Mouse (Mus musculus) lung, postnatal 4 days (tissue): Measurements from ENCODE around the gene Phf19.
A peak's percentile ranks its signal among the peaks of the same experiment; 100 is the strongest.

Experiments used
- DNase-seq, 2 experiments: peaks; one replicate each; pipeline ENCODE4 v3.0.0; 2021

The Phf19 gene

DNA sequence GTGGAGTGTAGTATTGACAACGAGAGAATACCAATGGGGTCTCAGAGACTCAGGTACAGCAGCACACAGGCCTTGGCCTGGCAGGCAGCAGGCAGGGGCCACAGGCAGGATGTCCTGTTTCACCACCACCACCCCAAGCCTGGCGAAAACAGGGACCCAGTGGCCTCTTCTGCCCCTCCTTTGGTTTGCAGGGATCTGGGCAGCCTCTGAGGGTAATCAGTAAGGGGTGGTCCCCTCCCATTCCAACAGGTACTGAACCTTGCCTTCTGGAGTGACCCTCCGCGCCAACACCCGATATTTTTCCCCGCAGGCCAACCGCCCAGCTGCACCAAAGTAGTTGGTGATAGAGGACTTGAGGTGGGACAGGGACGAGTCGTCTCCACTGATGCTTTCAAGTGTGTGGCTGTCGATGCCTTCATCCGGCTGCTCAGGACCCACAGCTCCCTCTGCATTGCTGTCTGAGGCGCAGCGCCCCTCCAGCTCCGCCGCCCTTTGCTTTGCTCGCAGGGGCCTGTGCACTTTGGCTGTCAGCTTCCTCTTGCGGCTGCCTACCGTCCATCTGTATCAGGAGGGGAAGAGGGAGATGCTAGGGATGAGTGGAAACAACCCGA is 18.2 kb downstream of the Phf19 start:
- no peak for DNase-seq

DNA sequence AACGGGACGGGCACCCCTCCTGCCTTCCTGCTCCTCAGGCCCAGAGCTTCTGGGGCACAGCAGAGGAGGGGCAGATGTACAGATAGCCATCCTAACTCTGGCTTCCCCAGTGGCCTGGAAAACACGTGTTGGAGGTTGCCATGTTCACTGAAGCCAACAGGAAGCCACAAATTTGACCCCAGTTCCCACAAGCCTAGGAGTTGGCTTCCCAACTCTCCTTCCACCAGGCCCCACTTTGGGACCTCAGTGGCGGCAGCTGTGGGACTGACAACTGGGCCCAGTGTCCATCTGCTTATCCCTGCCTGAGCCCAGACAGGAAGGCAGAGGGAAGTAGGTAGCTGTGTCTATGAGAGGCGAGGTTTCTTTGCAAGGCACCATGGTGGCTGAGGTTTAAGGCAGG is 19.9 kb downstream of the Phf19 start:
- DNase-seq = no peak

GRCm38 (mm10) chr2:34884186-34884585 is 29.6 kb downstream of the Phf19 start:
- DNase-seq = no peak

DNA sequence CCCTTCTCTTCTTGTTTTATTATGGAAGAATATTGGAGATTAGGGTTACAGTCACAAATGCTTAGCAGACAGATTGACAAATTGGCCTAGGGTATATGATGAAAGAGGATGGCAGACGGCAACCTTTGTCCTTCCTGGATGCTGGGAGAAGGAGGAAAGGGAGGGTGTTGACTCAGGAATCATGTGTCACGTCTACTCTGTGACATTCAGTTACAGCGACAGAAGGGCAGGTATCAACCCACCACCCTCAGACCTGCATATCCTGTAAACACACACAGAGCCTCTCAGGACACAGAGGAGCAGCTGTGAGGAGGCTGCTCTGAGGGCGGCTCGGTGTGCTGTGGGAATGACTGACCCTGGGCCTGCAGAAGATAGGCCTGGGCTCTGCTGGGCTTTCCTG is 30.6 kb downstream of the Phf19 start:
- no peak for DNase-seq

DNA sequence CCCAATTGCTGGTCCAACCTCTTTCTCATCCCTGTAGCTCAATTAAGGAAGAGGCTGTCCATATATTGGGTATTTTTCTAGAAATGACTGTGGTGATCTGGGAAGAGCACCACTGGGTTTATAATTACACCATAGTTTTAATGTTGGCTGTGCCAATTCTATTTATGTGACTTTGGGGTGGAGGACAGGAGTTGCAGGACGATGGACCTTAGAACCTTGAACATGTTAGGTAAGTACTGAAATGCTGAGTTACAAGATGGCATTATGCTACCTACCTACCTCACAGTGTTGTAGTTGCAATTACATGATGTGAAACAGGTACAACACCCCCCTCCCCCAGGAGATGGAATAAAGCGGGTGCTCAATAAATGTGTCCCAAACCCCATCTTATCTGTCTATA is 31.1 kb downstream of the Phf19 start:
- no peak for DNase-seq

GRCm38 (mm10) chr2:34880054-34880453 is 33.8 kb downstream of the Phf19 start:
- no peak for DNase-seq

- DNase-seq = no peak
Measured at GRCm38 (mm10) chr2:34874816-34875345, 38.9 kb downstream of the Phf19 start, which contains the start of gene Psmd5. TSS of gene Psmd5 (minus strand) at chr2:34874968.

DNA sequence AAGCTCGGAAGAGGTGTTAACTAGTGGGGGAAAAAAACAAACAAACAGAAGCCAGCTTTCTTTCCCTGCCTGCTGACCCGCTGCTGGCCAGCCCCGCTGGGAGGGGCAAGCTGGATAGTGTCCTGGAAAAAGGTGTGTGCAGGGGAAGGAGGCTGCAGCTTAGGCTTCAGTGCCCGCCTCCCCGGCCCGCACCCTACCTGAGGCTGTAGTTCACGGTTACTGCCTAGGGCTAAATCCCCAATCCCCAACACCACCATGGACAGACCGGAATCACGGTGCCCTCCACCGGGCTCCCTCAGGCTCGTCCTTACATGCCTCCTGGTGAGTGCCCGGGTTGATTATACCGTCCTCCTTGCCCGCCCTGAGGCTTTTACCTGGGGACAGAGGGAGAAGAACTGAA is 39.6 kb downstream of the Phf19 start, which contains the start of gene Cutal:
TSS of gene Cutal (plus strand) at position 126 of the 400 bp plus-strand sequence.
- DNase-seq = peak; percentile 51 to 69

DNA sequence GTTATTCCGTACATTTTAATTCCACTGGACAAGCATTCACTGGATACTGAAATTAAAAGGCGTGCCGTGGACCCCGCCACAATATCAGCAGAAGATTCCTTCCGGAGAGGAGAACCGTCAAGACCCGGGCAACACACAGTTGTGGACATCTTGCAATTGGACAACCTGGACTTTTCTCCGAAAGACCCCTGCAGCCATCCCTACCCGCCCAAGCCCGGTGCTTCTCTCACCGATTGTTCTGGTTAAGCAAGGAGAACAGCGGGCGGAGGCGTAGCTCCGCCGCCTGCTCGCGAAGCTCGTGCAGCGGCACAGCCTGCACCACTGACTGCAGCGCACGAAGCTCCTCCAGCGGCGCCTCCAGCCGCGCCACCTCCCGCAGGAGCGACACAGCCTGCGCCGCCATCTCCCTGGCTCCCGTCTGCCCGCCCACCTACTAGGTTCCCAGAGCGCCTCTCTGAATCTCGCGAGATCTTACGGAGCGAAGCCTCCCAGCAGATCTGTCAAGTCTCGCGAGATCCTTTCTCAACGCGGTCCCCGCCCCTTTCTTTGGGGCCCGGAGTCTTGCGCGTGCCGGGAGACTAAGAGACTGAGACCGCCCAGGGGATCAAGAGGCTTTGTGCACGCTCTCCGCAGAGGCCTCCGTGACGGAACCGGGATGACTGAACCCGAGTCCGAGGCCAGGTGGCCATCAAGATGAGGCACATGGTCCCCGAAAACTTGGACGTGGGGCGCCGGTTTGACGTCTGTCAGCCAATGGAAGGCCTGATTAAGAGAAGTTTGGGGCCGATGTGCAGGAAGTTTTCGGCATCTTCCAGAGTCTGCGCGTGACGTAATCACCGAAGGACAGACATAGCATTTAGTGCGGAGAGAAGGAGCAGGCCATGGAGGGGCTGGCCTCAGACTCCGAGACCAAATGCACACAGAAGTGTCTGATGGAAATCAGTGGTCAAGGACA is 43.0 kb downstream of the Phf19 start:
- DNase-seq = peak; percentile 95 to 97

GRCm38 (mm10) chr2:34869680-34870079 is 44.1 kb downstream of the Phf19 start:
- no peak for DNase-seq

DNA sequence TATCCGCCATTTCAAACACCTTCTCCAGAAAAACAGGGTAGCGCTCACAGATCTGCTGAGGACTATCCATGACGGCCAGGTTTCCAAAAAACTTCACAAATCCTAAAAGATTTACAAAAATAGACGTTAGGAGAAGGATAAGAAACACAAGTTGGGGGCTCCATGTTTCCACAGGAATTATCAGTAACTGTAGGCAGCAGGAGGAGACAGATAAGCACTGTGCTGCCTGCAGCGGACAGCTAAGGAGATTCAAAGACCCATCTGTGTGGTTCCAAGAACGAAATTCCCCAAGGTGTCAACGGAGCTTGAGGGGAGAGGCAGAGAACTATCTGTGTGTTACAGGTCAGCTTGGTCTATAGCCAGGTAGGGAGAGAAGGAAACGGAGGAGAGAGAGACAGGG is 56.1 kb downstream of the Phf19 start:
- DNase-seq = no peak

DNA sequence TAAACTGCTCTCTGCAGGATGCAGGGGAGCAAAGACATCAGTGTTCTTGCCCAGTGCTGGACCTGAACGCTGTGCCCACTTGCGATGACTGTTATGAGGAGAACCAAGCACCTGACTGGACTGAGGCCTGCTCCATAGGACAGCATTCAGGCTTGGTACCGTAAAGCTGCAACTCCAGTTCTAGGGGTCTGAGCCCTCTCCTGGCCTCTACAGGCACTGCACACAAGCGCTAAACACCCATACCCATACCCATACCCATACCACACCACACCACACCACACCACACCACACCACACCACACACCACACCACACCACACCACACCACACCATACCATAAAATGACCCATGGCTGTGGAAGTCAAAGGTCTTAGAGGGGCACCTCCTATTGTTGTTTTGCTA is 58.6 kb downstream of the Phf19 start:
- DNase-seq = no peak

DNA sequence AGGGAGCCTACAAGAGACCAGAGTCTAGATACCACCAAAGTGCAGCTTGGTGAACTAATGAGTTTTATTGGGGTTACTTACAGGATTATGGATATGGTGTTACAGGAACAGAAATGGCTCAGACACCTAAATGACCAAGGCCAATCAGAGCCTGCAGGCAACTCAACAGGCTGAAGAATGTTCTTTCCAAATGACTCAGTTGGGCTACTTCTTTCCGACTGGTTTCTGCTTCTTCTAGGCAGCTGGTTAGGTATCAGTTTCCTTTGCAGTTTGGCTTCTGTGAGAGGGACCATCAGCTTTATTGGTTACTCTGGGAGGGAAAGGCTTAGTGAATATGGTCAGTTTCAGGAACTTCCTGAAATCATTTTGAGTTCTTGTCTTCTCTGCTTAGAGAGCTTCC is 66.1 kb downstream of the Phf19 start:
- no peak for DNase-seq
